Mouse (Mus musculus) gastrocnemius, postnatal 25 days (tissue): ENCODE measurements around the gene Eef1akmt3. TPM values are rescaled to one million over a fixed set of nuclear protein-coding genes. Genes with fewer than 3 reads are reported as not detected.
"Not testable (repeated sequence)": the region's sequence is repeated elsewhere in the genome, so short reads cannot be mapped to it uniquely, and the experiment has no call there.

ENCODE experiments used
- DNase-seq: peaks from one replicate; pipeline ENCODE4 v3.0.0; 2022
- total RNA-seq, 2 experiments: library from RNA; stranded (reverse); gene quantifications; 1 replicate in 1 of 2; 2 replicates in 1 of 2; pipeline ENCODE4 v1.2.3; 2021

Gene Eef1akmt3
- total RNA-seq, 2 experiments from 2014 or later = 0.15 to 0.24 TPM

DNA sequence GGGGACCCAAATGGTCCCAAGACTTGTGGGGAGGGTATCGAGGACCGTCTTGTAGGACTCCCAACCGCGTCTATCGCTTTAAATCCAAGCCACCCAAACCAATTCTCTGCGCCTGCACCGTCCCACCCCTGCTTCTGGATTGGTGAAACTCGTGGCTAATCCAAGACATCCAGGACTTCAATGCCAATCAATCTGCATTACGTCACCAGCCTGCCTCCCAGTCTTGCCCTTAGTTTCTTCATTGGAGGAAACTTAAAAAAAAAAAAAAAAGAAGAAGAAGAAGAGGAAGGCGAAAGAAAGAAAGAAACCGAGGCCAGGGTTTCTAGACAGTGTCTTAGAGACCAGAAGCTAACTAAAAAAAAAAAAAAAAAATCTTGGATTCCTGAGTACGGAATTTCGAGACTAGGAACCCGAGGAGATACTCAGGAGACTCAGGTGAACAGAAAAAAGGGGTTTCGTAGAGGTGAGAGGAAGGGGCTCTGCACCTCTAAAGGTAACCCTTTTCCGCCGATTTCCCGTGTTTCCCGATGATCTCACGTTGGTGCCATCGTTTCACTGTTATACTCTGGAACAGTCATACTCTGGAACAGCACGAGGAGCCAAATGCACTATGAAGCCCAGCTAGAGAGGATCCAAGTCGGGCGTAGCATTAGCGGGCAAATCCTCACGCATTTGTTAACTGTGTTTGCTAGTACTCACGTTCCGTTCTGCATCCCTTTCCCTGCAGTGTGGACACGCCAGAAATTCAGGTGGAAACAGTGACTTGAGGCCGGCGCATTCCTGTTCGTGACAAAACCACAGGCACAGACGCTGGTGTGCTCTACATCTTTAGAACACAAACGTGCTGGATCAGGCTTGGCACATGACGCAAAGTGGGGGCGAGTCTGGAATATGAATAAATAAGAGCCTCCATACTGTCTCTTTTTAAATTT, 29.1 kb upstream of the Eef1akmt3 start, which contains the start of gene Tspan31:
Gene Tspan31, minus strand, starts transcription at position 75 of the 932 bp plus-strand sequence.
- peak; percentile 91 for DNase-seq

- DNase-seq = no peak
These were observed 28.2 kb upstream of the Eef1akmt3 start for GRCm38 (mm10) chr10:127069281-127070189.

DNA sequence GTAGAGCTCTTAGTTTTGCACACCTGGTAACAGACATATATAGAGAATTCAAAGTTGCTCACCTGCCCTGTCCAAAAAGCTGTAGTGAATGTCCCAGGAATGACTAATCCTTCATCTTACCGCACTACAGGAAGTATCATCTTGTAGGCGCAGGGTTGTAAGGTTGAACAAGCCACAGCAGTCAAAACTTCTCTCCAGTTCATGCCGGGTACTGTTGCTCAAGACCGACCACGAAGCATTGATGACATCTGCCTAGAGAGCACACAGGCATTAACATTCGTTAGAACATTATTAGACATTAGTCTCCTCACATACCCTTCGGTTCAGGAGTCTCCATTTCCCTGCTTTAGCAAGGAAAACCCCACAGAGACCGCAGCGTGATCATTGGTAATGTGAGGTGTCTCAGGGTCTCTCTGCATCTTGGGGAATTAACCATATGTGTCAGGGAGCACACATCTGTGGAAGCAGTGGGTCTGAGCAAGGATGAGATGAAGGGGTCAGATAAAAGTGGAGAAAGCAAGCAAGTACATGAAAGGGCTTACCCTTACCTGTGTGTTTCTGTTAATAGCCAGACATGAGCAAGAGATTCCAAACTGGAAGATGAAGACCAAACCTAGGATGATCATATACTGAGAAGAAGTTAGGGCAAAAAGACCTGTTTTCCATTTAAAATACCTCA, 27.2 kb upstream of the Eef1akmt3 start:
- no peak for DNase-seq

GRCm38 (mm10) chr10:127066519-127067018, 25.3 kb upstream of the Eef1akmt3 start:
- DNase-seq = no peak

DNA sequence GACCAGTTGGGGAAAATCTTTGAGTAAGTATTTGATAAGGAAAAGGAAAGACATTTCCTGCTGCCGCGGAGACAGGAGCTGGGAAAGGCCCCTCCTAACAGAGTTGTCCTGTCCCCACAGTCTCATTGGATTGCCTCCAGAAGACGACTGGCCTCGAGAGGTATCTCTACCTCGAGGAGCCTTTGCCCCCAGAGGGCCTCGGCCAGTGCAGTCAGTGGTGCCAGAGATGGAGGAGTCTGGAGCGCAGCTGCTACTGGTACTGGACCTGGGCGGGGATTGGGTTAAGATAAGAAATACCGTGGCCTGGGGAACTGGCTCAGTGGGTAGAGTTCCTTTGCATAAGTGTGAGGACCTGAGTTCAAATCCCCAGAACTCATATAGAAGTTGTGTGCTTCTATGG, 24.7 kb upstream of the Eef1akmt3 start:
- DNase-seq = no peak

- no peak for DNase-seq
These were observed 22.9 kb upstream of the Eef1akmt3 start for GRCm38 (mm10) chr10:127063913-127064870.

GRCm38 (mm10) chr10:127063239-127063872, 22.0 kb upstream of the Eef1akmt3 start, which contains the start of gene Cdk4:
Gene Cdk4, plus strand, starts transcription at chr10:127063534.
- peak; percentile 99 for DNase-seq

GRCm38 (mm10) chr10:127062503-127062902, 21.2 kb upstream of the Eef1akmt3 start:
- no peak for DNase-seq

DNA sequence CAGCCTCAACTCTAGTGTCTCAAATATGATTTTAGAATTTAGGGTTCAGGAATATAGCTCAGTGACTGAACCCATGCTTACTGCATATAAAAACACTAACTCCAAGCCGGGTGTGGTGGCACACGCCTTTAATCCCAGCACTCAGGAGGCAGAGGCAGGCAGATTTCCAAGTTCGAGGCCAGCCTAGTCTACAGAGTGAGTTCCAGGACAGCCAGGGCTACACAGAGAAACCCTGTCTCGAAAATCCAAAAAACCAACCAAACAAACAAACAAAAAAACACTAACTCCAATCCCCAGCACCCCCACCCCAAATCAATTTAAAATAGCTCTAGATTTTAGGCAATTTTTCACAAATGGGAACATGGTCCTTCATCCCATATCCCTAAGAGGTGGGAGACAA, 20.8 kb upstream of the Eef1akmt3 start:
- not testable (repeated sequence) for DNase-seq

DNA sequence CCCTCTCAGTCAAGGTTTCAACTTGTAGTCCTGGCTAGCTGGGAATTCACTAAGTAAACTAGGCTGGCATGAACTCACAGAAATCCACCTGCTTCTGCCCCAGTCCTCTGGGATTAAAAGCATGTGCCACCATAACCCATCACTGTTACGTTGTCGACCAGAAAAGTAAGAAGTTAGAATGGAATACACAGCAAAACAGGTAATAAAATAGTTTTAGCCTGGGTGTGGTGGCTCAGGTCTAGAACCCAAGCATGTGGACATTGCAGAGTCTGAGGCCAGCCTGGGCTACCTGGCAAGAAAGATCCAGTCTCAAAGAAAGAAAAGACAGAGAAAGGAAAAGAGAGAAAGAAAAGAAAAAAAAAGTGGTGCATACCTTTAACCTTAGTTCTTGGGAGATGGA, 20.2 kb upstream of the Eef1akmt3 start:
- DNase-seq = no peak

- no peak for DNase-seq
These were observed 19.8 kb upstream of the Eef1akmt3 start for GRCm38 (mm10) chr10:127061085-127061484.

- DNase-seq = peak; percentile 59
These were observed 18.9 kb upstream of the Eef1akmt3 start, which contains the start of gene March9 for GRCm38 (mm10) chr10:127059968-127060916. Gene March9, minus strand, starts transcription at chr10:127060184.

GRCm38 (mm10) chr10:127059174-127059967, 18.1 kb upstream of the Eef1akmt3 start:
- DNase-seq = no peak

DNA sequence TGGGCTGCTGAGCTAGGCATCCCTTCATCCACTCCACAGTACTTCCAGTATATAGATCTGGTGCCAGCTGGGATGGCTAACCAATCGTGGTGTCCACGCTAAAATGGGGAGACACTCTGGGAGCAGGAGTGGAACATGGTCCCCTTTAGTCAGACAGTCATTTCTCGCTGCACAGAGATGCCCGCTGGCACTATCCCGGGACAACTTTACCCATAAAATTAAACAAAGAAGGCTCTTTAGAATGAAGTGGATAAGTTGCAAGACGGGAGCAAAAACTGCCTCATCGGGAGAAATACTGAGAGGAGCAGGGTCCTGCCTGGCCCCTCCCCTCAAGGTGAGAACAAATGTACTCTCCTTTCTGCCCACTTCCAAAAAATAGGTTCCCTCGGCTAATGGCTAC, 17.4 kb upstream of the Eef1akmt3 start:
- no peak for DNase-seq

GRCm38 (mm10) chr10:127058161-127058560, 16.8 kb upstream of the Eef1akmt3 start:
- no peak for DNase-seq

- DNase-seq = no peak
These were observed 15.2 kb upstream of the Eef1akmt3 start for GRCm38 (mm10) chr10:127056490-127056889.

DNA sequence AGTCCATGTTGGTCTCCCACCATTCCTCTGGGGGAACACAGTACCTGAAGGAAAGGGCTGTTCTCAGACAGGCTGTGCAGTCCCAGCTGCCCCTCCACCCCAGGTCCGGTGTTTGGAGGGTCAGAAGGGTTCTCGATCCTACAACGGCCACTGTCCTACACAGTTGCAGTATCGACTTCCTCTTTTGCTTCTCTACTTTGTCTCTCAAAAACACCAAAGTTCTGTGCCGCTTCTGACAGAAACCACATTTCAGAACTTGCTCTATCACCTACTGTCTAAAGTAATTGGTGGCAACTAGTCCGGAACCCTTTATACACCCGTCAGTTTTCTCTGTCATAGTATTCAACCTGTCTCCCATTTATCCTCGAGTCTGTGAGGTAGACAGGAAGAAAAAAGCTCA, 14.1 kb upstream of the Eef1akmt3 start:
- DNase-seq = no peak

- DNase-seq = no peak
These were observed 13.3 kb upstream of the Eef1akmt3 start for GRCm38 (mm10) chr10:127054646-127055045.
